Mouse (Mus musculus) ES-E14 (cell line): ENCODE results near the gene Gm32802. TPM values are rescaled to one million over a fixed set of nuclear protein-coding genes. Genes with fewer than 3 reads are reported as not detected.
"Not testable (repeated sequence)": the region's sequence is repeated elsewhere in the genome, so short reads cannot be mapped to it uniquely, and the experiment has no call there.

Experiments used
- DNase-seq: peaks from one replicate; pipeline ENCODE4 v3.0.0-alpha.2; 2013; ENCODE audit warnings: low read depth, low spot score
- H3K27ac ChIP-seq: 2 replicates; pipeline ENCODE4 v1.5.1; 2012; ENCODE audit warnings: low read depth, mild to moderate bottlenecking, low read length, moderate library complexity, mixed read lengths; ENCODE audit not compliant: poor library complexity, insufficient read depth, severe bottlenecking
- H3K36me3 ChIP-seq: 2 replicates; pipeline ENCODE4 v1.6.1; 2012; ENCODE audit warnings: mild to moderate bottlenecking, low read length, moderate library complexity, mixed read lengths; ENCODE audit not compliant: control insufficient read depth, poor library complexity, insufficient read depth, severe bottlenecking
- H3K4me1 ChIP-seq, 2 experiments: fragments of 150-350 bp in 1 of 2; sonication (generic) in 1 of 2; 2 replicates each; pipeline ENCODE4 v1.6.1; 2012; ENCODE audit warnings: low read length in 2 of 2, mild to moderate bottlenecking in 1 of 2, mixed read lengths in 1 of 2; ENCODE audit not compliant: control insufficient read depth in 2 of 2, insufficient read depth in 2 of 2, poor library complexity in 1 of 2
- H3K4me3 ChIP-seq, 2 experiments: fragments of 150-350 bp in 1 of 2; sonication (generic) in 1 of 2; 2 replicates each; pipeline ENCODE4 v1.5.1; 2012; ENCODE audit warnings: low read length in 2 of 2, low read depth in 1 of 2, mild to moderate bottlenecking in 1 of 2, mixed read lengths in 1 of 2; ENCODE audit not compliant: insufficient read depth in 1 of 2, poor library complexity in 1 of 2, severe bottlenecking in 1 of 2
- H3K9ac ChIP-seq: 2 replicates; pipeline ENCODE4 v1.6.1; 2012; ENCODE audit warnings: low read depth, mild to moderate bottlenecking, low read length, mixed read lengths; ENCODE audit not compliant: poor library complexity, insufficient read depth, severe bottlenecking
- H3K9me3 ChIP-seq: fragments of 150-350 bp; sonication (generic); 2 replicates; pipeline ENCODE4 v1.6.1; 2012; ENCODE audit warnings: low read depth, mild to moderate bottlenecking, low read length; ENCODE audit not compliant: control insufficient read depth, insufficient read depth
- in situ Hi-C, 2 experiments: fragments of 600-800 bp; cut with MboI; formaldehyde crosslinking; loops; one replicate each; pipeline ENCODE4 v1.15.1; 2025; ENCODE audit warnings: low sequenced_read_pairs in 2 of 2, inconsistent platforms in 1 of 2; ENCODE audit not compliant: unreplicated experiment in 2 of 2
- total RNA-seq: library from RNA; depleted of rRNA; stranded (reverse); fragments of 300-350 nt; gene quantifications from 2 replicates; pipeline ENCODE4 v1.2.3, GENCODE M21; 2012; rRNA removed

Gene Gm32802
- total RNA-seq = 0.09 TPM in 1 of 2 replicates, not detected in the other

- DNase-seq, H3K27ac ChIP-seq, H3K36me3 ChIP-seq, H3K9me3 ChIP-seq, H3K4me3 ChIP-seq, H3K9ac ChIP-seq, in situ Hi-C loops, H3K4me1 ChIP-seq: not testable (repeated sequence)
Observed at GRCm38 (mm10) chr10:118258388-118258787, at the start of gene Gm32802. Gene Gm32802, plus strand, starts transcription at chr10:118258688.

GRCm38 (mm10) chr10:118215719-118216393, 42.6 kb upstream of the Gm32802 start:
- H3K4me3 ChIP-seq, H3K4me1 ChIP-seq, DNase-seq, in situ Hi-C loops, H3K27ac ChIP-seq, H3K36me3 ChIP-seq, H3K9me3 ChIP-seq, H3K9ac ChIP-seq: not testable (repeated sequence)

- H3K9me3 ChIP-seq, in situ Hi-C loops, DNase-seq, H3K4me3 ChIP-seq, H3K27ac ChIP-seq, H3K9ac ChIP-seq, H3K4me1 ChIP-seq, H3K36me3 ChIP-seq: not testable (repeated sequence)
Observed at GRCm38 (mm10) chr10:118227629-118228028, 30.9 kb upstream of the Gm32802 start.

- H3K9ac ChIP-seq = not testable (repeated sequence)
Observed at GRCm38 (mm10) chr10:118232607-118233006, 25.9 kb upstream of the Gm32802 start.

GRCm38 (mm10) chr10:118240680-118241079, 17.8 kb upstream of the Gm32802 start, which contains the start of gene Gm32717:
Gene Gm32717, minus strand, starts transcription at chr10:118240780.
- H3K9me3 ChIP-seq, H3K36me3 ChIP-seq, H3K27ac ChIP-seq, H3K9ac ChIP-seq, H3K4me3 ChIP-seq, H3K4me1 ChIP-seq, DNase-seq, in situ Hi-C loops: not testable (repeated sequence)

More at GRCm38 (mm10) chr10:118232607-118233006, 25.9 kb upstream of the Gm32802 start:
- DNase-seq, H3K27ac ChIP-seq, H3K9me3 ChIP-seq, in situ Hi-C loops, H3K4me1 ChIP-seq, H3K36me3 ChIP-seq, H3K4me3 ChIP-seq: not testable (repeated sequence)

GRCm38 (mm10) chr10:118249006-118249595, 9.4 kb upstream of the Gm32802 start:
- in situ Hi-C loops = not testable (repeated sequence)

More at GRCm38 (mm10) chr10:118249006-118249595, 9.4 kb upstream of the Gm32802 start:
- H3K9me3 ChIP-seq, H3K9ac ChIP-seq, DNase-seq, H3K27ac ChIP-seq, H3K36me3 ChIP-seq, H3K4me3 ChIP-seq, H3K4me1 ChIP-seq: not testable (repeated sequence)
